Mouse (Mus musculus): ENCODE data around the gene Aktip.
A peak's percentile ranks its signal among the peaks of the same experiment; 100 is the strongest.

Gene Aktip

GRCm38 (mm10) chr8:91199876-91200275, at the start of gene Aktip:
TSS of gene Aktip (minus strand) at chr8:91199976.
- DNase-seq: no peak

- DNase-seq: no peak
Measured at GRCm38 (mm10) chr8:91245821-91246454, 46.2 kb upstream of the Aktip start.

GRCm38 (mm10) chr8:91242721-91243120, 42.9 kb upstream of the Aktip start:
- DNase-seq: no peak

GRCm38 (mm10) chr8:91241873-91242519, 42.2 kb upstream of the Aktip start:
- no peak for DNase-seq

- no peak for DNase-seq
Measured at GRCm38 (mm10) chr8:91241371-91241770, 41.6 kb upstream of the Aktip start.

GRCm38 (mm10) chr8:91237191-91237590, 37.4 kb upstream of the Aktip start:
- no peak for DNase-seq

GRCm38 (mm10) chr8:91234097-91234496, 34.3 kb upstream of the Aktip start:
- DNase-seq: no peak

- peak; percentile 69 for DNase-seq
Measured at GRCm38 (mm10) chr8:91227421-91227841, 27.7 kb upstream of the Aktip start.

- no peak for DNase-seq
Measured at GRCm38 (mm10) chr8:91224227-91224626, 24.5 kb upstream of the Aktip start.

GRCm38 (mm10) chr8:91221841-91222240, 22.1 kb upstream of the Aktip start:
- no peak for DNase-seq

GRCm38 (mm10) chr8:91218271-91218670, 18.5 kb upstream of the Aktip start:
- no peak for DNase-seq

GRCm38 (mm10) chr8:91217062-91217905, 17.5 kb upstream of the Aktip start:
- DNase-seq: no peak

GRCm38 (mm10) chr8:91214287-91214686, 14.5 kb upstream of the Aktip start:
- DNase-seq: no peak

GRCm38 (mm10) chr8:91212948-91213347, 13.2 kb upstream of the Aktip start:
- DNase-seq: no peak

GRCm38 (mm10) chr8:91209658-91210057, 9.9 kb upstream of the Aktip start:
- DNase-seq: no peak

- no peak for DNase-seq
Measured at GRCm38 (mm10) chr8:91207676-91208075, 7.9 kb upstream of the Aktip start.

- DNase-seq: no peak
Measured at GRCm38 (mm10) chr8:91205897-91206296, 6.1 kb upstream of the Aktip start.

GRCm38 (mm10) chr8:91201184-91201583, 1.4 kb upstream of the Aktip start:
- no peak for DNase-seq

- DNase-seq: no peak
Measured at GRCm38 (mm10) chr8:91198036-91198435, 1.7 kb downstream of the Aktip start.

GRCm38 (mm10) chr8:91197233-91197632, 2.5 kb downstream of the Aktip start:
- no peak for DNase-seq

GRCm38 (mm10) chr8:91196661-91197060, 3.1 kb downstream of the Aktip start:
- DNase-seq: no peak

GRCm38 (mm10) chr8:91194081-91194480, 5.7 kb downstream of the Aktip start:
- no peak for DNase-seq

- DNase-seq: no peak
Measured at GRCm38 (mm10) chr8:91192941-91193340, 6.8 kb downstream of the Aktip start.

- DNase-seq: no peak
Measured at GRCm38 (mm10) chr8:91190816-91191340, 8.9 kb downstream of the Aktip start.

All from cerebellum, adult 9-11 months (tissue).